Mouse (Mus musculus) bone marrow, adult 2 months (tissue): ENCODE measurements around the gene Pdcd4.

Experiments
- CTCF ChIP-seq: fragments of 200-500 bp; IDR thresholded peaks from 2 replicates; pipeline ENCODE4 v1.5.1; 2011; ENCODE audit warnings: low read length, control low read depth; ENCODE audit not compliant: control insufficient read depth, insufficient read depth
- POLR2A ChIP-seq: fragments of 200-500 bp; IDR thresholded peaks from 2 replicates; pipeline ENCODE4 v1.6.1; 2011; ENCODE audit warnings: low read depth, mild to moderate bottlenecking, control low read depth, low read length, borderline replicate concordance; ENCODE audit not compliant: control insufficient read depth

GRCm38 (mm10) chr19:53894538-53895121 lies 2.6 kb downstream of the Pdcd4 start:
- TF ChIP-seq CTCF (no peak), POLR2A (no peak)
